Mouse (Mus musculus) kidney, adult 2 months (tissue): ENCODE data around the gene Ccdc180.

Experiments
- CTCF ChIP-seq: fragments of 200-500 bp; conservative IDR thresholded peaks from 2 replicates; pipeline ENCODE4 v1.5.1; 2011; ENCODE audit warnings: low read depth, mild to moderate bottlenecking, control low read depth, low read length, moderate library complexity, mixed read lengths; ENCODE audit not compliant: insufficient read depth, insufficient read length
- POLR2A ChIP-seq: fragments of 200-500 bp; IDR thresholded peaks from one replicate; pipeline ENCODE4 v1.6.1; 2011; ENCODE audit warnings: low read depth, low read length, control low read depth

DNA sequence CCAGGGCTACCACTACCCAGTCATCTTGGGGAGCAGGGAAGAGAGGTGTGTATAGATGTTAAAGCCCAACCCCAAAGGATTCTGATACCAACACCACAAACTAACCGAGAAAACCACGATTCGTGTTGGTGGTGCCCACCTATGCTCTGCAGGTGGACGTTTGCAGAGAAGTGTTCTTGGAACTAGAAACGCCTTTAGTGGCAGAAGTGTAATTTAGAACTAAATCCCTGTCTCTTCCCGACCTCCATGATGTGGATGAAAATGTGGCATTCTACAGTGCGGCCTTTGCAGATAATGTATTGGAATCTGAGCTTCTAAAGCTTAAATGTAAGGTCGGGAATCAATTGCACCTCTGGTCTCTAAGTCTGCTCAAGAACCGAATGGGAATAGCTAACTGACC, 82.8 kb downstream of the Ccdc180 start:
- TF ChIP-seq CTCF (no peak), POLR2A (no peak)
